Mouse (Mus musculus): ENCODE results near the gene A830018L16Rik.

- TF ChIP-seq CTCF (IDR thresholded peaks at IDR 0.05; ENCODE audit: borderline replicate concordance, control insufficient read depth, extremely low read depth, insufficient read depth, low read length, poor library complexity) (no peak), POLR2A (IDR thresholded peaks at IDR 0.05; ENCODE audit: control insufficient read depth, extremely low read depth, insufficient read depth, low read length, poor library complexity) (no peak)
Measured at GRCm38 (mm10) chr1:11650137-11650536, 236.2 kb downstream of the A830018L16Rik start.

All from thymus, adult 2 months (tissue).